Mouse (Mus musculus) liver, embryonic 16.5 days (tissue): Measurements from ENCODE around the gene Cdh4. TPM values are rescaled to one million over a fixed set of nuclear protein-coding genes. Genes with fewer than 3 reads are reported as not detected.

Experiments
- ATAC-seq: fragments of 200-750 bp; cut with Nextera tagmentation; 2 replicates; pipeline ENCODE4 v1.8.0; 2017; ENCODE audit warnings: low read depth, mild to moderate bottlenecking, moderate number of reproducible peaks, moderate library complexity
- H3K27ac ChIP-seq: fragments of 300-500 bp; sonication (generic); 2 replicates; pipeline ENCODE4 v1.5.1; 2014; ENCODE audit warnings: mild to moderate bottlenecking, low read length
- H3K27me3 ChIP-seq: fragments of 300-500 bp; sonication (generic); 2 replicates; pipeline ENCODE4 v1.6.1; 2014; ENCODE audit warnings: low read depth, low read length, mixed read lengths; ENCODE audit not compliant: control insufficient read depth, insufficient read depth
- H3K36me3 ChIP-seq: fragments of 300-500 bp; sonication (generic); 2 replicates; pipeline ENCODE4 v1.6.1; 2014; ENCODE audit warnings: mild to moderate bottlenecking; ENCODE audit not compliant: control insufficient read depth, insufficient read depth
- H3K4me1 ChIP-seq: fragments of 300-500 bp; sonication (generic); 2 replicates; pipeline ENCODE4 v1.6.1; 2014; ENCODE audit warnings: low read depth, low read length, mixed read lengths; ENCODE audit not compliant: control insufficient read depth
- H3K4me2 ChIP-seq: fragments of 300-500 bp; sonication (generic); 2 replicates; pipeline ENCODE4 v1.6.1; 2014; ENCODE audit warnings: low read depth, low read length, mixed read lengths
- H3K4me3 ChIP-seq: fragments of 300-500 bp; sonication (generic); 2 replicates; pipeline ENCODE4 v1.5.1; 2014; ENCODE audit warnings: low read depth, mild to moderate bottlenecking, low read length
- H3K9ac ChIP-seq: fragments of 300-500 bp; sonication (generic); 2 replicates; pipeline ENCODE4 v1.6.1; 2014; ENCODE audit warnings: low read depth, low read length
- H3K9me3 ChIP-seq: fragments of 300-500 bp; sonication (generic); replicated peaks from 2 replicates; pipeline ENCODE4 v1.6.1; 2016; ENCODE audit warnings: low read length; ENCODE audit not compliant: control insufficient read depth
- WGBS: fragments of 180-500 bp; shearing (Covaris S2); extraction: QIAGEN DNeasy Blood & Tissue Kit; methylation state at CpG from one replicate; pipeline ENCODE4 v1.1.7; 2014; ENCODE audit not compliant: insufficient replicate concordance; 5-methylcytosine and 5-hydroxymethylcytosine counted together
- polyA plus RNA-seq: library from polyadenylated mRNA; unstranded; fragments of >200 nt; fragmentation: Nextera tagmentation; extraction: Ambion mirVana; gene quantifications from 2 replicates; pipeline ENCODE4 v1.2.1, GENCODE M21; 2015

The Cdh4 gene
- polyA plus RNA-seq, 1 experiment from 2014 or later: 0.40 TPM

DNA sequence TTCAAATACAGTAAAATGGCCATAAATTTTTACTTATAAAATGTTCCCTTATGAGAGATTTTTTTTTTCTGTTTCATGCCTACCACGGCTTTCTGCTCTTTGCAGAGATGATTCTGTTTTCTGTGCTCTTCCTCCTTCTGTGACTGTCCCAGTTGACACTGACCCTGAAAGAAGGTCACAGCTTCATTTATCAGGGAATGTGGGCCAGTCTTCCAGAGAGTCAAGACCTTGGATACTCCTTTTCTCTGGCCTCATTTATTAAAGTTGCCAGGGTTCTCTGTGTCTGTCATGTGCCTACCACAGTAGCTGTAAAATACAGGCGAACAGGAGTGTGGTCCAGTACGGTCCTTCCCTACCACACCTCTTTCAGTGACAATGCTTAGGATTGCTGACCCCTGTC, 162.5 kb downstream of the Cdh4 start:
- WGBS: 62% methylated on average over 3 of the region's 3 CpGs
- H3K27me3 ChIP-seq: no peaks in the 10 kb centered on the region
- no peaks in the 10 kb centered on the region for H3K4me1 ChIP-seq
- H3K27ac ChIP-seq: no peak overlapping the region
- no peak overlapping the region for H3K4me2 ChIP-seq
- no peaks in the 10 kb centered on the region for H3K36me3 ChIP-seq
- no peak for ATAC-seq
- no peak overlapping the region for H3K9ac ChIP-seq
- H3K4me3 ChIP-seq: no peak overlapping the region
- H3K9me3 ChIP-seq: no peaks in the 10 kb centered on the region

DNA sequence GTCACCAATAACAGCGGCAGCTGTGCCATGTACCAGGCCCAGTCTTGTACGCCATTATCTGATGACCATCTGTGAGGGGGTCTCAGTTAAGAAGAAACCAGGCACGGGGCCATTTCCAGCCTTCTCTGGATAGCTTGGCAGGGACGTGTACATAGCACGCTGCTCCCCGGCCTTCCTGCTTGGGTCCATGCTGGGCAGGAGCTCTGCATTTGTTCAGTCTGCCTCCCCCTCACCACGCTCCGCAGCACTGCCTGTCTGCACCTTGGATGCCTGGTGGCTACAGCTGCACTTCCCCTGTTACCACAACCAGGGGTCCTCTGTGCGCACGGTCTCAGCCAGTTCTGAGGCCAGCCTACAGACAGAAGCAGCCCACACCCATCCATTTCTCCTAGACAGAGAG, 163.0 kb downstream of the Cdh4 start:
- ATAC-seq: no peak
- Histone ChIP-seq H3K4me2 (no peak overlapping the region), H3K9ac (no peak overlapping the region), H3K36me3 (no peaks in the 10 kb centered on the region), H3K27ac (no peak overlapping the region), H3K4me3 (no peak overlapping the region), H3K9me3 (no peaks in the 10 kb centered on the region), H3K27me3 (no peaks in the 10 kb centered on the region), H3K4me1 (no peaks in the 10 kb centered on the region)
- WGBS: 68% methylated on average over 10 of the region's 10 CpGs

DNA sequence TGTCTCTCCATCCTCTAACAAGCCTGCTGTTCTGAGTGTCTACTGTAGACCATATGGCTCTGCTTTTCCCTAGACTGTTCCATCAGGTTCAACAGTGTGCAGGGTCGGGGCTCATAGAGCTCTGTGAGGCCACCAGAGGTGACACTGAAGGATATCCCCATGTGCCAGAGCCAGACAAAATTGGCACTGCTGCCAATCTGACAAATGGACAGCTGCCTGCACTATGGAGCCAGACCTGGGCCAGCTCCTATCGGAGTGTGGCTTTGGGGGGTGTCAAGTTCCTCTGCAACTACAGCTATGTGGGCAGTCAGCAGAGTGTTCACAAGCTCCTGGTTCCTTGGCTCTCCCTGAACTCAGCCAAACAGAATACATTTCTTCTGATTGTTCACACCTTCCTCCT, 164.1 kb downstream of the Cdh4 start:
- Histone ChIP-seq H3K4me1 (no peaks in the 10 kb centered on the region), H3K4me2 (no peak overlapping the region), H3K27ac (no peak overlapping the region), H3K27me3 (no peaks in the 10 kb centered on the region), H3K4me3 (no peak overlapping the region), H3K9ac (no peak overlapping the region), H3K9me3 (no peaks in the 10 kb centered on the region), H3K36me3 (no peaks in the 10 kb centered on the region)
- whole genome bisulfite sequencing: 71% methylated on average over 2 of the region's 2 CpGs
- no peak for ATAC-seq

DNA sequence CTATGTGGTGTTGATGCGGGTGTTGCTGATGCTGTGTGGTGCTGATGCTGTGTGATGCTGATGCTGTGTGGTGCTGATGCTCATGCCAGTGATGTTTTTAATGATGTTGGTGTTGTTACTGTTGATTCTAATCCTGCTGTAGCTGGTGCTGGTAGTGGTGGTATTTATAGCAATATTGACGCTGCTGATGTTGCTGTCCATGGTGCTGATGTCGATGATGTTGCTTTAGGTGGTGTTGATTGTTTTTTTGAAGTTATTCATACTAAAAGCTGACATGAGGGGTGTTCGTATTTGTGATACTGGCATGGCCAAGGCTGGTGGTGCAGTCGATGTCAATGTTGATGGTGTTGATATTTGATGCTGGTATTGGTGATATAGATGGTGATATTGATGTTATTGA, 173.7 kb downstream of the Cdh4 start:
- no peaks in the 10 kb centered on the region for H3K4me1 ChIP-seq
- H3K9ac ChIP-seq: no peak overlapping the region
- no peak for ATAC-seq
- H3K4me3 ChIP-seq: no peak overlapping the region
- H3K27me3 ChIP-seq: no peaks in the 10 kb centered on the region
- no peak overlapping the region for H3K27ac ChIP-seq
- H3K4me2 ChIP-seq: no peak overlapping the region
- H3K9me3 ChIP-seq: no peaks in the 10 kb centered on the region; the same call in 1 of the 2 replicates
- 36% methylated on average over 5 of the region's 5 CpGs for WGBS
- H3K36me3 ChIP-seq: no peaks in the 10 kb centered on the region

- no peaks in the 10 kb centered on the region for H3K36me3 ChIP-seq
- 74% methylated on average over 17 of the region's 17 CpGs for WGBS
- no peaks in the 10 kb centered on the region for H3K4me1 ChIP-seq
- no peaks in the 10 kb centered on the region for H3K9me3 ChIP-seq
- no peak overlapping the region for H3K4me3 ChIP-seq
- H3K27me3 ChIP-seq: no peaks in the 10 kb centered on the region
- no peak for ATAC-seq
- no peak overlapping the region for H3K27ac ChIP-seq
- H3K4me2 ChIP-seq: no peak overlapping the region
- no peak overlapping the region for H3K9ac ChIP-seq
Observed at GRCm38 (mm10) chr2:179623643-179624473, 181.6 kb downstream of the Cdh4 start.

- no peak overlapping the region for H3K4me3 ChIP-seq
- H3K9me3 ChIP-seq: no peaks in the 10 kb centered on the region
- 72% methylated on average over 2 of the region's 2 CpGs for WGBS
- H3K27me3 ChIP-seq: no peaks in the 10 kb centered on the region
- H3K4me2 ChIP-seq: no peak overlapping the region
- H3K36me3 ChIP-seq: no peaks in the 10 kb centered on the region
- no peaks in the 10 kb centered on the region for H3K4me1 ChIP-seq
- no peak overlapping the region for H3K9ac ChIP-seq
- no peak overlapping the region for H3K27ac ChIP-seq
- ATAC-seq: no peak
Observed at GRCm38 (mm10) chr2:179627563-179627962, 185.3 kb downstream of the Cdh4 start.

- no peaks in the 10 kb centered on the region for H3K36me3 ChIP-seq
- H3K9me3 ChIP-seq: no peaks in the 10 kb centered on the region
- no peak for ATAC-seq
- no peak overlapping the region for H3K4me2 ChIP-seq
- no peaks in the 10 kb centered on the region for H3K4me1 ChIP-seq
- no peak overlapping the region for H3K27ac ChIP-seq
- no peak overlapping the region for H3K9ac ChIP-seq
- H3K4me3 ChIP-seq: no peak overlapping the region
- H3K27me3 ChIP-seq: no peaks in the 10 kb centered on the region
- WGBS: 62% methylated on average over 10 of the region's 10 CpGs
Observed at GRCm38 (mm10) chr2:179630720-179631119, 188.5 kb downstream of the Cdh4 start.

DNA sequence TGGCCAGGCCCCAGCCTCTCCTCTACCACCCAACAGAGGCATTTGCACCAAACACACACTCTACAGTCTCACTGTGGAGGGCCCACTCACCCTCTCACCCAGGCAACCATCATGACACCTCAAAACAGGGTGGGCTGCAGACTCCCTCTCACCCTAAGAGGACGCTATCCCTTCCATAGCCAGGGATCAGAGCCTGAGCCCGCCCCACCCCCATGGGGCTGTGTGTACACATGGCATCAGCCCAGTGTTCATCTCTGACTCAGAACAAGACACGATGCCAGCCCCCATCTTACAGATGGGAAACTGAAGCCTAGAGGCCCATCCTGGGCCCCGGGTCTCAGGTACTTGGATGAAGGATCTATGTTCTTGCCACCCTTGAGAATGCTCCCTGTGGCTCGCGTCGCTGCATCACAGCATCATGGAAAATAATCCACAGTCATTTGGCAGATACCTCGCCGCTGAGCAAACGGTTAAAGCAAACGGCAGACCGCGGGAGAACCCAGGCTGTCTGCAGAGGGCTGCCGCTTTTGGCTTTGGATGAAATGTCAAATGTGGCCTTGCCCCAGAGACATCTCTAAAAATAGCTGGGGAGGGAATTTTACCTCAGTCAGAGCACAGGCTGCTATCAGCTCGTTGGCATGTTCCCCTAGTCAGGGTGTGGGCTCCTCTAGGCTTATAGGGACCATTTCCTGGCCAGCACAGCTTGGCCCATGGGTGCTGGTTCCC, 198.5 kb downstream of the Cdh4 start:
- Histone ChIP-seq H3K4me1 (no peaks in the 10 kb centered on the region), H3K4me3 (no peak overlapping the region), H3K4me2 (no peak overlapping the region), H3K36me3 (no peaks in the 10 kb centered on the region), H3K27ac (no peak overlapping the region), H3K9ac (no peak overlapping the region), H3K27me3 (no peaks in the 10 kb centered on the region), H3K9me3 (no peaks in the 10 kb centered on the region)
- WGBS: 61% methylated on average over 15 of the region's 15 CpGs
- ATAC-seq: no peak

DNA sequence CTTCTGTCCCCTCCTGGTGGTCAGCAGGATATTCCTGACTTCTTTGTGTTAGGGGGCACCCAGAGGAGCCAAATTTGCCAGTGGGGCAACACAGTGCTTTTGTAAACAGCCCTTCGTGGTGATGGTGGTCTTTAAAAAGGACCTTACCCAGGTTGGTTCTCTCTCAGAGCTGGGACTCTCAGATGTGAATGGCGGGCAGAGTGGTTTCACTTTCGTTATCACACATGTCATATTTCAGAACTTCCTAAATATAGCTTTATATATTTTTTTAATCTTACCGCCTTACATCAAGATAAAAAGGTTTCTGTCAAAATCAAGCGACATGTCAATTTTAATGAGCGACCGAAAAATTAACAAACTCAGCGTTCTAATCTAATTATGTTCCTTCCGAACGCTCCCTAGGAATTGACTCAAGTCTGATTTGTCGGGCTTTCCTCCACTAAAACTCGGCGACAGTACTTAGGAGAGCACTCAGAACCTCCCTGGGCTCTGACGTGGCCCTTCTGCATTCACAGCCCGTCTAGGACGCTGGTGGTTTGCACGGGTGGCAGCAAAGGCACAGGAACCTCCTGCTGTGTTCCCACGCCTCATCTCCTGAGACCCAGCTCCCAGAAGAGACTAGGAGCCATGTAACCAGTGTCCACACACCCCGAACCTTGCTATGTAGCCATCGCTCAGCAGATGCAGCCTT, 206.5 kb downstream of the Cdh4 start:
- H3K4me1 ChIP-seq: no peaks in the 10 kb centered on the region
- no peak overlapping the region for H3K4me2 ChIP-seq
- H3K27ac ChIP-seq: no peak overlapping the region
- no peak for ATAC-seq
- H3K9ac ChIP-seq: no peak overlapping the region
- H3K4me3 ChIP-seq: no peak overlapping the region
- no peaks in the 10 kb centered on the region for H3K27me3 ChIP-seq
- H3K9me3 ChIP-seq: no peaks in the 10 kb centered on the region
- 60% methylated on average over 20 of the region's 20 CpGs for WGBS
- H3K36me3 ChIP-seq: no peaks in the 10 kb centered on the region
